Mouse (Mus musculus): ENCODE results near the gene Map4k3.
A peak's percentile ranks its signal among the peaks of the same experiment; 100 is the strongest.
"Not testable (repeated sequence)": the region's sequence is repeated elsewhere in the genome, so short reads cannot be mapped to it uniquely, and the experiment has no call there.

Gene Map4k3

DNA sequence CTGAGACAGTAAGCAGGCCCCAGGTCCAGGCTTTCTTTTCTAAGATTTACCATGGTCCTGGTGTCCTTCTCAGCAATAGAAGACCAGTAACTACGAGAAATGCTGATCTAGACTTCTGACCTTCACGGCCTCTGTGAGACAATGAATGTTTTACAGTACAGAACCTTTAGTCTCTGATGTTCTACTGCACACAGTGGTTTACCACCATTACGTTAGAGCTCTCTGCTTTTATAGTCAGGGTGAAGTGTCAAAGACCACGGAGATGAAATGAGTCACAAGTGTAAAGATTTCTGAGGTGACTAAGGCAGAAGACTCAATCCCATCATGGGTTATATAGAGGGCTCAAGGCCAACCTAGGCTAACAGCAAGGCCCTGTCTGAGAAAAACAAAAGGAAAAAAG, 95.9 kb downstream of the Map4k3 start:
- DNase-seq (ENCODE audit: inconsistent ontology term), result no peak

DNA sequence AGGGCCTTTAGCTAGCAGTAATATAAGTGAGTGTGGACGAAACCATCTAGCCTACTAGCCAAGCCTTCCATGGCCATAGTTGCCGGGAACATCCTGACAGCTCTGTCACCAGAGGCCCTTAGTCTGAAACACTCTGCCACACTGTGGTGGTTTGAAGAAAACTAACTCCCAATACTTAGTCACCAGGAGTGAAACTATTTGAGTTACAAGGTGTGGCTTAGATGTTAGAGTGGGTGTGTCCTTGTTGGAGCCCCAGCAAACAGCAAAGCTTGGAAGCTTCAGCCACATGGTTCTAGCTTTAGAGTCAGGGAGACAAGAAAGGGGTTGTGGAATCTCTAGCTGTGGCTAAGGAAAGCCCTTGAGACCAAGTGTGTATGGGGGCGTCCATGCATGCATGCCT, 97.3 kb downstream of the Map4k3 start:
- DNase-seq (ENCODE audit: inconsistent ontology term), result no peak

DNA sequence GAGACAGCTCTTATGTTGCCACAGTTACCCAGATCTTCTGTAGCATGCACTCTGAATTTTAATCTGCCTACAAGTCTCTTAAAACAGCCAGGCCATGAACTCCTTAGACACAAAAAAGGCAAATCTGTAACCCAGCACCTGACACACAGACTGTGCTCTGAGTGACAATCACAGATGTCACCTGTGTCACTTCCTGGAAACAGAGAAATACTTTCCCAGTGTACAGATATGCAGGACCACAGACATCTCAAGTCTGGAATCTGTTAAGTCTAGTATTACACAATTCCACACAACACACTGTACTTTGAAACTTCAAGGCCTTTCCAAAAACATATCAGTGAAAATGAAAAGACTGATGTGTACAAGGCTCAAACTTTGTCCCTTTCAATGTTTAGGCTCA, 103.3 kb downstream of the Map4k3 start:
- no peak for DNase-seq (ENCODE audit: inconsistent ontology term)

DNA sequence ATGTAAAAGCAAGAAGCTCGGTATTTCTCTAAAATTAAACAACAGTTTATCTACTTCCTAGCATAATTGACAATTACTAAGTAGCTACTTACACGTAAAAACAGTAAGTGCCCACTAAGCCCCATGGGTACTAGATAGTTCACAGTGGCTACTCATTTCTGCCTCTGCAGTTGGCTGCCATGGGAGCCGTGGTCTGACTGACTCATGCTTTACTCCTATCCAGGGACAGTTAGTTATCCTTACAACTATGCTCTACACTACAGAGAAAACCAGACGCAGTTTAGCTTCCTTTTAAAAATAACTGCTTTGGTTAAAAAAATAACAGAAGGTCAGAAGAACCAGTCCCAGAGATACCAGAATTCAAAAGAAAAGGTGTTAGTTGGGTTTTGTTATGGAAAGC, 106.6 kb downstream of the Map4k3 start:
- no peak for DNase-seq (ENCODE audit: inconsistent ontology term)

DNA sequence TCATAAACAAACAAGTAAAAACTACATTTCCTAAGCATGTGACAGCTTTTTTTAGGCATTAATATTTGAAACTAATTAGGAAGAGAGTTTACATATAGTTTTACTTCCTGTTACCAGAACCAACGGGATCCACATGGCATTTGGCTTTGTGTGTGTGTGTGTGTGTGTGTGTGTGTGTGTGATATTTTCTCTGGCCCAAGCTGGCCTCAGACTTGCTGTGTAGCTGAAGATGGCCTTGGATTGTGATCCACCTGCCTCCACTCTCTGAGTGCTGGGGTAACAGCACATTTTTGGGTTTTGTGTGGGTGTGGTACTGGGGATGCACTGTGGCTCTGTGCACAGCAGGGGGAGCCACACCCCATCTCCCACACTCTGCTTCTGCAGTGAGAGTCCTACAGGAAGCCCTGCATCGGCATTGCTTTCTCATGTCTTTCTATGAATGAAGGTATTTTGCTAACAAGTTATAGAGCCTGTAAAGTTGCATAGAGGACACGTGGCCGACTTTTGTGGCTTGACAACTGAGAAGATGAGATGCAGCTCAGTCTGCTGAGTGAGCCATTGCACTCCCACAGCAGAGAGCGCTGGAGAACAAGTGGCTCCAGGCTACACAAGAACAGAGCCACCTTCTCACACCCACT, 107.4 kb downstream of the Map4k3 start:
- DNase-seq (ENCODE audit: inconsistent ontology term), result peak; percentile 55

DNA sequence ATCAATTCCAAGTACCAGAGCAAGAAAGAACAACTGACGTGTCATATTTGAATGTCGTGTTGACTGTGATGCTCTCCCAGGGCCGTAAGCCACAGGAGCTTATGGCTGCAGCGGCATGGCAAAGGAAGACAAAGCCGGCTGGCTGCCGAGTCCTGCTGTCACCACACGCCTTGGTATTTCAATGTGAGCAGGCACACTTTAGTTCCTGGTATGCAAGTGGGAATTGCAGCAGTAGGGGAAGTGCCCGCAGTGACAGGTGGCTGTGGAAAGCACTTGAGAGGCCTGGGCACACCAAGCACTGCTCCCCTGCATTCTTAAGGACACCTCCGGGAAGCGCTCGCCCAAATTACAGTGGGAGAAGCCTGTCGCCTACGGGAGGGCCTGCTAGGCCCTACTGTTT, 108.7 kb downstream of the Map4k3 start:
- DNase-seq (ENCODE audit: inconsistent ontology term), result no peak

DNA sequence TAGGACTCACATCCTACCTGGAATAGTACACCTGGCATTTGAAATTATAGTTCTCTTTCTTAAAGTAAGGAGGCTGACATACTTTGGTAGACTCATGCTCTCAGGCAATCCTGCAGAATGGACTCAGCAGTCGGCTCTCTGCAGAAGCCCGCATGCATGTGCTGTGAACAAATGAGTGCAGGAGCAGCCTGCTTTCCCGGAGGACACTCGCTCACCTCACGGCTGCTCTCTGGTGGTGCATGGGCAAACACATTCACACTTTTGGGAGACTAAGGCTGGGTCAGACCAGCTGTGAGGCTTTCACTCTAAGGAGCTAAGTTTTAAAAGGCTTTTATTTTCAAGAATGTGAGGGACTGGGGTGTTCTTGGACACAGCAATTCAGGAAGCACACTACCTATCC, 109.4 kb downstream of the Map4k3 start:
- DNase-seq (ENCODE audit: inconsistent ontology term), result no peak

DNA sequence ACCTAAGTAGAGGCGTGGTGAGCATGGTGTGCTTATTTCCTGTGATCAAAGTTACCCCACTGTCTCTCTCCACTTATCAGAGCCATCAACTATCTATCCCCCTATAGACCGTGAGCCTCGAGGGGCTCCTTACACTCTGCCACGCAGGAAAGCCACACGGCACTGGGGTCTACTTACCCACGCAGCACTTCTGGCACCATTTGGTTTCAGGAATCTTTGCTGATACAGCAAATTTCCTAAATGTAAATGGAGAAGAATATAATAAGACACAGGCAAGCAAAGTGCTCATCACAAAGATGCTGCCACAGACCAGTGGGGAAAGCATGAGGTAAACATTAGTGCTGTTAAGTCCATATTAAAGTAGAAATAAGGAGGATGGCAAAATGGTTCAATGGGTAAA, 124.5 kb downstream of the Map4k3 start:
- no peak for DNase-seq (ENCODE audit: inconsistent ontology term)

DNA sequence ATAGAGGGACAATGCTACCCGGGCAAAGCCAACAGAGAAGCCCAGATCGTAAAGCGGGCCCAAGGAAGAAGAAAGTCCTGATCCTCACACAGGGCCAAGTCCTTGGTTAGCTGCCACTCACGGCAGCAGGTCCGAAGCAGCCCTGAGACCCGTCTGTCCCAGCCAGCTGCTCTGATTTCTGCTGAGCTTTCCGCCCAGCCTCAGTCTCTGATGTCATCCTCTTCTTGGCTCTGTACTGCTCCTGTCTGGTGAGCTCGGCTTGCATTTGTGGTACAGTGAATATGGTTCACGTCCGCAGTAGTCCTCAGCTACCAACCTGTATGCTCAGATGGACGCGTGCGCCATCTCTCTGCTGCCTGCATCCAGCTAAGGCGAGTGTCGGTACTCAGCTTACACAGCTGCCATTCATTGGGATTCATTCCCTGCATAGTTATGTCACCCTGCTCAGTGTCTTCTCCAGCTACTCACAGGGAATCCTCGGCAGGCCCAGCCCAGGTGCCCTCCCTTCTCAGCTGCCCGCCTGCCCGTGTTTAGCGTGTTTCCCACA, 125.1 kb downstream of the Map4k3 start:
- no peak for DNase-seq (ENCODE audit: inconsistent ontology term)

DNA sequence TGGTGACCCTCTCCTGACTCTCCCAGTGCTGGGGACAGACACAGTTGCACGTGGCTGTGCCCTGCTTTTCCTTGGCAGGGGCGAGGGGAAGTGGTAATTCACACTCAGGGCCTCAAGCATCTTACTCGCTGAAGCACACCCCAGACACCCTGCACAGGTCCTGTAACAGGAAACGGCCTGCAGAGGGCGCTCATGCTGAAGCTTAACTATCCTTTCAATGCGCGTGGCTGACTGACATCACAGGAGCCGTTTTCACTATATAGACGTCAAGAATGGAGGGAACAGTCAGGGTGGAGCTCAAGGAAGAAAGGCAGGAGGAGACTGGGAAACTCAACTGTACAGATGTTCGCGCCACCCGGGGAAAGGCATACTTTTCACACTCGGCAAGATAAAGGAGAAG, 126.9 kb downstream of the Map4k3 start:
- DNase-seq (ENCODE audit: inconsistent ontology term), result no peak

DNA sequence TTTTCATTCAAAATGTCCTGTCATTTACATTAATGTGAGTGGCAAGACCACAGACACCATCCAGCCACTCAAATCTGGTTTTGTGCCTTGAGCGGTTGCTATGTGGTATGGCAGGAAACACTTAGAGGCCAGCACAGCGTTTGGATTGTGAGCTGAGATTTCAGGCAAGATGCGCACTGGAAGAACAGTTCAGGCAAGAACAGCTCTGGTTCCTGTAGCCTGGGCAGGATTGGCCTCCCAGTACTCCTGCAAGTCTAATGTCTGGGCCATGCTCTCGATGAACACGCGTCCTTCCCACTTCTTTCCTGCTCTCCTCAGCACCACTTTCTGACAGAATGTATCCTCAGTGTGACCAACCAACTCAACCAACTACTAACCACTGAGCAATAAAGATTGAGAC, 145.2 kb downstream of the Map4k3 start:
- DNase-seq (ENCODE audit: inconsistent ontology term), result no peak

DNA sequence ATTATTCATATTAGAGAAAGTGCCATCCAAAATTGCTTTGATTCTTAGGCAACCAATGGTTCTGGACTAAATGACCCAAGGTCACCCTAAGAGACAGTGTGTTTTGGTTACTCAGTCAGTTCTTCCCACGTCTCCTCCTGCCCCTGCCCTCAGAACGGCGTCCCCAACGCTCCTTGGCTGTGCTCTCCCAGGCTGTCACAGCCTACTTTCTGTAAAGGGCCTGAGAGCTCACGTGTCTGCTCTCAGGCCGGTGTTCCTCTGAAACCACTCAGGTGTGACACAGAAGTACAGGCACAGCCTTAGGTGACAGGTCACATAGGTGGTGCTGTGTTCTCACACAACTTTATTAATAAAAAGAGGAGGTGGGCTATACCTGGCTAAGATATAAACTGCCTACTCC, 148.4 kb downstream of the Map4k3 start:
- no peak for DNase-seq (ENCODE audit: inconsistent ontology term)

DNA sequence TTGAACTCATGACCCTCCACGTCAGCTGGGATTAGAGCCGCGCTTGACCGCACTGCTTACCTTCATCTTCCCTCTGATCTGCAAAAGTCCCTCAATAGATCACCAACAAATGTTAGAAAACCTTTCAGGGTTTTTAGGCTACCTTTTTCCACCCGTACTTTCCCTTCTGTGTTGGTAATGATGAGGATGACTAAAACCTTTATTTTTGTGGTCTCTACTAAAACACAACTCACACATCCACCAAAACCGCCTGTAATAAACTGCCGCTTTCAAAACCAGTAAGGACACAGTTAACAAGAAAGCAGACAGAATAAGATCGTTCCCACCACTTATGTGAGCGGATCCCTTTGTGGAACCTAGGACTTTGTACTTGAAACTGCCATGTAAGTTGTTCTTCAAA, 149.2 kb downstream of the Map4k3 start:
- DNase-seq (ENCODE audit: inconsistent ontology term), result no peak

DNA sequence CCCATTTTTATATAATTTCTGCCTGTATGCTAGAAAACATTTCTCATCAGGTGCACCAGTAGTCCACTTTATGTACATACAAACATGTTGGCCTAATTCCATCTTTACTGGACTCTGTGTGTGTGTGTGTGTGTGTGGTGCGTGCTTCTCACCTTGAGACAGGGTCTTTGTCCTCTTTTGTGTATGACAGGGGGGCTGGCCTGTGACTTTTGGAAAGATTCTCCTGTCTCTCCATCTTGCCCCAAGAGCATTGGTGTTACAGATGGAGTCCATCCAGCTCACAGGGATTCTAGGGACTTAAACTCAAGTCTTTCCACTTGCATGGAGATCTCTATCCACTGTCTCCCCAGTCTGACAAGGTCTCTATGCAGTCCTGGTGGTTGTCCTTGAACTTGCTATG, 150.2 kb downstream of the Map4k3 start:
- no peak for DNase-seq (ENCODE audit: inconsistent ontology term)

DNA sequence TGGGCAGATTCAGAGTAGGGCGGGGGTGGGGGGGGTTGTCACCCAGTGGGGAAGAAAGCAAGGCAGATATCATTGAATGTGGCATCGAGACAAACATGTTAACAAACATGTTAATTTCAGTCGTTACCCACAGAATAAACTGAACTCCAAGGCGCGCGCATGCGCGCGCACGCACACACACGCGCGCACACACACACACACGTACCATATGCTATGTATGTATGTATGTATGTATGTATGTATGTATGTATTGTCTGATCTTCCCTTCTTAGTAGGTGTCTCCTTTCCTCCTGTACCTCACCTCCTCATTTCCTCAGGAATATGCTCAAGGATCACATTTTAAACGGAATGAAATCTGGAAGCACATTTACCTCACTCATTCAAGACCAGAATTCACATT, 150.6 kb downstream of the Map4k3 start, which contains the start of gene Cdkl4:
Cdkl4 (minus strand) TSS at position 175 of the 400 bp plus-strand sequence.
- no peak for DNase-seq (ENCODE audit: inconsistent ontology term)

DNA sequence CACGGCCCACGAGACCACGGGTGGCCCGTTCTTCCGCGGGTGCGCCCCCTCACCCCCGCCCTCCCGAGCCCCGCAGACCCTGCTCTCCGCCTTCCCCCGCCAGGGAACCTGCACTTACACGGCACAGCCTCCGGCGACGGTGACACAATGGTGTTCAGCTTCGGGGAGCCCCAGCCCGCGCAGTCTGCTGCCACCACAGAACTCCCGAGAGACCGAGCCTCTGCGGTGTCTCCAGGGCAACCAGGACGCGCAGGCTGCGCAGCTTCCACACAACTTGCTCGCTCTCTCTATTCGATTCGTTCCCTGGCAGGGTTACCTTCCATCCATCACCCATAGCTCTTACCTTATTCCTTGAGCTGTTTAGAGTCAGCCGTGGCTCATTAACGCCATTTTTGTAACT, 151.1 kb downstream of the Map4k3 start:
- peak; percentile 62 for DNase-seq (ENCODE audit: inconsistent ontology term)

DNA sequence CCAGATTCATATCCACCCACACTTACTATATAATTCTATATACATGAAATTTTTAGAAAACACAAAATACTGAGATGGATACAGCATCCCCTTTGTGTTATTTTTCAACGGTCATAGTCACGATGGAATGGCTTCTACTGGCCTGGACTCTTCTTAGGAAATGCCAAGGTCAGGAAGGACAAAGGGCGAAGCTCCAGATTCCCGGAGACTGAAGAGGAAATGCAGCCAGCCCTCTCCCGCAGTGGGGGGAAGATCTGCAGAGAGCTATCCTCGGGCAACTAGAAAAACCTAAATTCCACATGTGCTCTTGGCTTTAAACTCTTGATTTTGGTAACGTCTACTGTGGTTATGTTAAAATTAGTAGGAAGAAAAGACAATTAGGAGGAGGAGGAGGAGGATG, 153.3 kb downstream of the Map4k3 start:
- DNase-seq (ENCODE audit: inconsistent ontology term), result no peak

DNA sequence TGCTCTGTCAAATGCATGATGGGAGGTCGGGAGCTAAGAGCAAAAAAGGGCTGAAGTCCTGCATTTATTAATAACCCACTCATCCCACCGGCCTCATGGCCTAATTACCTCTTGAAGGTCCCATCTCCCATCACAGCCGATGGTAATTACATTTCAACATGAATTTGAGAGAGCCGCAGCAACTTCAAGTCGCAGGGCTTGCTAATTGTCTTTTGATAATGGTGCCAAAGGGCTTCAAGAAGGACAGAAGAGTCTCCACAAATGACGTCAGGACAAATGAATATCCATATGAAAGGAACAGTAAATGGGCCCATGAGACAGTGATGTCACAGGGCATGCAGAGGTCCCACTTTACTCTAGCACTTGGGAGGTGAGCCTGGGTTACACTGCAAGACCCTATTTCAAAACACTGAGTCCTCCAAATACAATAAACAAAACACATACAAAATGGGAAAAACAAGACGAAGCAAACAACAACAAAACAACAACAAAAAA, 153.8 kb downstream of the Map4k3 start:
- no peak for DNase-seq (ENCODE audit: inconsistent ontology term)

DNA sequence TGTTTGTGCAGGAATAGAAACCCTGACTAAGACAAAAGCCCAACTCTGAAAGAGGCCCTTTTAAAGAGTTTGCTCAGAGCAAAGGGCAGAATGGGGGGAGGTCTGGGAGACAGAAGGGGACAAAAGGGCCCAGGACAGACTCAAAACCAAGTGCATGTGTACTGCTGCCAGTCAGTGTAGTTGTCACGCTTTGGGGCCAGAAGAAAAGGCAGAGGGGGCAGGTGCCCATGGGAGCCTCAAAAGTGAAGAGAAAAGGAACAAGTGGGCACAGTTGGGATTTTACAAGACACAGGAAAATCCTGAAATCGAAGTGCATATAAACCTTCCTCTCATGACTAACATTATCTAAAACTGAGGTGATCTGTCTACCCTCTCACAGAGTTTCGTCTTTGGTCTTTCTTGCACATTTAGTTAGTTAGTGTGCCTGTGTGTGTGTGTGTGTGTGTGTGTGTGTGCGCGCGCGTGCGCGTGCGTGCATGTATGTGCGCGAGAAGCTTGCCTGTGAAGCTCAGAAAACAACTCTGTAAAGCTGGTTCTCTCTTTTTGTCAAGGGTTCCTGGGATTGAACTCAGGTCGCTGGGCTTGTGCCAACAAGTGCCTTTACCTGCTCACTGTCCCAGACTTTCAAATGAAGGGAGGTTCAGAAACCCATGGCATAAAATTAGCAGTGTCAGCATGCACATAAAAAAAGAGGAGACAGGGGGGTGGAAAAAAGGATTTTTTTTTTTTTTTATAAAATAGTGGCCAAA, 155.9 kb downstream of the Map4k3 start:
- DNase-seq (ENCODE audit: inconsistent ontology term), result no peak

DNA sequence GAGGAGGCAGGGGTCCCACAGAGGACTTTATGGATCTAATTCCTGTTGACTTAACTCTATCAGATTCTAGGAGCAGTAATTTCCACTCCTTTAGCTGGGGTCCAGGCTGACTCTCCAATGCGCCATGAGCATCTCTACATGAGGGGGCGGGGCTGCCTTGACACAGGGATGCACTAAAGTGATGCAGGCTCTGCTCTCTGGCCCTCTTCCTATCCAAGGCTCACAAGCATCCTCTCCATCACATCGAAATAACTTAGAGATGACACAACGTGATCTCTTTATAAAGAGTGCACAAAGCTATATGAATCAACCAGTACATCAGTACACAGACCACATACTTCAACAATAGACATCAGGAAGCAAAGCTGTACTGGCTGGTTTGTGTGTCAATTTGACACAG, 156.8 kb downstream of the Map4k3 start:
- DNase-seq (ENCODE audit: inconsistent ontology term), result no peak

DNA sequence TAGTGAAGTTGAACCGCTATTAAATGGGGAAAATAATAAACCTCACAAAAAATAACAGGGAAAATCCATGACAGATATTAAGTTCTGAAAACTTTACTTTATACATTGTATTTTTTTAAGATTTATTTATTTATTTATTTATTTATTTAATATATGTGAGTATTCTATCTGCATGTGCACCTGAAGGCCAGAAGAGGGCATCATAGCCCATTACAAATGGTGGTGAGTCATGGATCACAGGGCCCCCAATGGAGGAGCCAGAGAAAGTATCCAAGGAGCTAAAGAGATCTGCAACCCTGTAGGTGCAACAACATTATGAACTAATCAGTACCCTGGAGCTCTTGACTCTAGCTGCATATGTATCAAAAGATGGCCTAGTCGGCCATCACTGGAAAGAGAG, 158.6 kb downstream of the Map4k3 start:
- not testable (repeated sequence) for DNase-seq (ENCODE audit: inconsistent ontology term)

DNA sequence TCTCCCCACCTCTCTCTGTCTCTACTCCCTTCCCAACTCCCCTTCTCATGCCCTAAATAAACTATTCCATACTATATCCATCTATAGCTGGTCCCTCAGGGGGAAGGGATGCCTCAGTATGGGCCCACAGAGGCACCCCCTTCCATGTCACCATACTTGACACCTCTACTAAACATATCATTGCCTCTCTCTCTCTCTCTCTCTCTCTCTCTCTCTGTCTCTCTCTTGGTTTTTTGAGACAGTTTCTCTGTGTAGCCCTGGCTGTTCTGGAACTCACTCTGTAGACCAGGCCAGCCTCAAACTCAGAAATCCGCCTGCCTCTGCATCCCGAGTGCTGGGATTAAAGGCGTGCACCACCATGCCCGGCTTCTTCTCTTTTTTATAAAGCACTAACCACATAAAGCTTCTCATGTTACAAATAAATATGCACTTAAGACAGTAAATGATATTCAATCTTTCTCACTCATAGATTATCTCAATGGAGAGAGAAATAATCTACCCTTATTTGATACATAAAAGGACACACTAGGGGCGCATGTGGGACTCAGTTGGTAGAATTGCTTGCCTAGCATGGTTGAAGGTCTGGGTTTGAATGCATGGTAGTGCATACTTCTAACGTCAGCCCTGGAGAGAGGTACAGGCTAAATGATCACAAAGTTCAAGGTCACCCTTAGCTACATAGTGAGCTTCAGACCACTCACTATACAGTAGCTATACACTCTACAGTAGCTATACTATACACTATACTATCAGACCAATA, 159.3 kb downstream of the Map4k3 start:
- DNase-seq (ENCODE audit: inconsistent ontology term), result no peak

All from Muller cell, postnatal 12 days (primary cell).